Mouse (Mus musculus): Measurements from ENCODE around the gene Sult1c2. TPM values are rescaled to one million over a fixed set of nuclear protein-coding genes. Genes with fewer than 3 reads are reported as not detected.

The Sult1c2 gene
- total RNA-seq (2023), result not detected

DNA sequence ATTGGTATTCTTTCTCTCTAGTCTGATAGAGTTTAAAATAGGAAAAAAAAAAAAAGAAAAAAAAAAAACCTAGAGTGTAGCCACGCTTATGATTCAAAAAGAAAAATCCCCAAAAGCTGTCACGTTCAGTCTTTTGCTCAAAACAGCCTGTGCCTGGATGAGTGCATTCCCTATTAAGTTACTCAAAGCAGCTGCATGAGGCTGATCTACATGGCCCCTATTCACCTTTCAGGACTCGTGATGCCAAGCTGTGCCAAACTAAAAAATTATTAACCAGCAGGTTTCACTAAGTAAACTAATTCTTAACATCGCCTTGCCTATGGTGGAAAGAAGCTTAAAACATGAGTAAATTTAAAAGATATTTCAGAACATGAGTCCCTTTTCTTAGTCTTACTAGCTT, at the start of gene Sult1c2:
Sult1c2 (minus strand) TSS at position 134 of the 400 bp plus-strand sequence.

Other genes with a start within 250 kb of the Sult1c2 start
- gene Sgo1, start 157.0 kb downstream of the Sult1c2 start, total RNA-seq (2023), result 1 to 10 TPM in 1 of 2 experiments, under 1 TPM in 1; 0.44 to 2.9 TPM
- gene Sult1c1, start 144.3 kb upstream of the Sult1c2 start, total RNA-seq (2023), result not detected

All from B cell, adult 67 days (primary cell).